8 mouse cellular contexts compared by ENCODE assay signal in genomic region chr11:75172151-75173094, GRCm38 (mm10). TPM values are rescaled to one million over a fixed set of nuclear protein-coding genes. Genes with fewer than 3 reads are reported as not detected.
DNase-seq lines count a peak whose midpoint lies in the region; ATAC-seq and TF ChIP-seq lines count a peak whose summit lies in the region.

No protein-coding gene starts in this region.

- H3K4me3 ChIP-seq in kidney, adult 2 months (ENCODE audit: insufficient read depth, low read depth, low read length) = peak overlapping the region; percentile 63
- H3K4me3 ChIP-seq in ES-E14 (ENCODE audit: insufficient read depth in 1 of 2, low read depth in 1 of 2, low read length in 2 of 2, poor library complexity in 1 of 2, severe bottlenecking in 1 of 2) = peak overlapping the region; percentile 71 to 75
- peak overlapping the region; percentile 58 for H3K4me3 ChIP-seq in heart, postnatal 0 days (ENCODE audit: low read depth, low read length)
- H3K4me3 ChIP-seq in liver, embryonic 12.5 days = peak overlapping the region; percentile 69

- no peaks in the 10 kb centered on the region for H3K27me3 ChIP-seq in kidney, adult 2 months (replicated peaks; ENCODE audit: control insufficient read depth, insufficient read depth, low read length)
- H3K27me3 ChIP-seq in heart, postnatal 0 days (ENCODE audit: control insufficient read depth, insufficient read depth, low read length) = peaks cover 51% of the 10 kb centered on the region
- peaks cover 78% of the 10 kb centered on the region for H3K27me3 ChIP-seq in liver, embryonic 12.5 days (replicated peaks)

- no peak for TF ChIP-seq CTCF in kidney, adult 2 months (conservative IDR thresholded peaks at IDR 0.05; ENCODE audit: insufficient read depth, insufficient read length, low read depth, low read length)
- TF ChIP-seq CTCF in heart, postnatal 0 days (IDR thresholded peaks at IDR 0.05; ENCODE audit: low read depth) = no peak

- no peak for TF ChIP-seq POLR2A in kidney, adult 2 months (IDR thresholded peaks at IDR 0.05; ENCODE audit: low read depth, low read length)

- DNase-seq in kidney, adult 2 months = no peak
- no peak for DNase-seq in kidney, adult 11 months
- DNase-seq in ES-E14 (ENCODE audit: low read depth, low spot score) = no peak
- DNase-seq in cerebellum, adult 8-10 months = peak; percentile 56
- DNase-seq in heart, postnatal 0 days (ENCODE audit: low spot score) = peak; percentile 36
- DNase-seq in right cerebral cortex, postnatal 10 days (ENCODE audit: low spot score in 2 of 2) = peak; percentile 87 to 89

- TF ChIP-seq EP300 in heart, postnatal 0 days (IDR thresholded peaks at IDR 0.05; ENCODE audit: low read depth) = no peak

- ATAC-seq in heart, postnatal 0 days (ENCODE audit: insufficient read depth, low read depth) = no peak
- ATAC-seq in liver, embryonic 12.5 days = no peak
- no peak for ATAC-seq in activated CD4-positive, CD25-positive, alpha-beta regulatory T cell, adult 4 months

- no peak overlapping the region for H3K27ac ChIP-seq in kidney, adult 2 months (ENCODE audit: insufficient read depth, low read depth, low read length)
- H3K27ac ChIP-seq in ES-E14 (ENCODE audit: insufficient read depth, low read depth, low read length, poor library complexity, severe bottlenecking) = no peak overlapping the region; the same call in 1 of the 2 replicates
- no peak overlapping the region for H3K27ac ChIP-seq in heart, postnatal 0 days (ENCODE audit: low read depth)
- H3K27ac ChIP-seq in liver, embryonic 12.5 days = no peak overlapping the region

- no peaks in the 10 kb centered on the region; the same call in 1 of the 2 replicates for H3K36me3 ChIP-seq in kidney, adult 2 months (ENCODE audit: control insufficient read depth, insufficient read depth, low read length)
- H3K36me3 ChIP-seq in ES-E14 (ENCODE audit: control insufficient read depth, insufficient read depth, low read length, poor library complexity, severe bottlenecking) = peaks cover under 1% of the 10 kb centered on the region
- H3K36me3 ChIP-seq in heart, postnatal 0 days (replicated peaks; ENCODE audit: control insufficient read depth, insufficient read depth, low read length) = no peaks in the 10 kb centered on the region; the same call in 1 of the 2 replicates
- peaks cover 10% of the 10 kb centered on the region for H3K36me3 ChIP-seq in liver, embryonic 12.5 days

- in situ Hi-C loops in ES-E14 (cut with MboI; ENCODE audit: low sequenced_read_pairs in 2 of 2, unreplicated experiment in 2 of 2) = no loop called here

- H3K4me2 ChIP-seq in heart, postnatal 0 days (ENCODE audit: low read depth, low read length) = peak overlapping the region; percentile 75
- peak overlapping the region; percentile 96 for H3K4me2 ChIP-seq in liver, embryonic 12.5 days

- H3K9me3 ChIP-seq in ES-E14 (ENCODE audit: control insufficient read depth, insufficient read depth, low read depth, low read length) = no peaks in the 10 kb centered on the region
- H3K9me3 ChIP-seq in heart, postnatal 0 days (replicated peaks; ENCODE audit: control insufficient read depth, low read length) = no peaks in the 10 kb centered on the region
- H3K9me3 ChIP-seq in liver, embryonic 12.5 days (replicated peaks) = no peaks in the 10 kb centered on the region

- 0 out of 2 replicates have a peak overlapping the region, but pooled peaks have one; percentile 18 for H3K9ac ChIP-seq in ES-E14 (ENCODE audit: insufficient read depth, low read depth, low read length, poor library complexity, severe bottlenecking)
- H3K9ac ChIP-seq in heart, postnatal 0 days (replicated peaks; ENCODE audit: low read depth, low read length) = no peak overlapping the region
- no peak overlapping the region for H3K9ac ChIP-seq in liver, embryonic 12.5 days

- H3K4me1 ChIP-seq in kidney, adult 2 months (ENCODE audit: control insufficient read depth, insufficient read depth, low read length) = peaks cover 4% of the 10 kb centered on the region; the same call in 1 of the 2 replicates
- H3K4me1 ChIP-seq in ES-E14 (ENCODE audit: control insufficient read depth in 2 of 2, insufficient read depth in 2 of 2, low read length in 2 of 2, poor library complexity in 1 of 2) = peaks cover 0 to 10% of the 10 kb centered on the region in 2 experiments; a peak in 1 of 4 replicates
- H3K4me1 ChIP-seq in heart, postnatal 0 days (ENCODE audit: control insufficient read depth, insufficient read depth) = peaks cover 10% of the 10 kb centered on the region
- H3K4me1 ChIP-seq in liver, embryonic 12.5 days = peaks cover 68% of the 10 kb centered on the region

- under 1% methylated on average over 74 of the region's 75 CpGs for WGBS in kidney, adult 2 months
- under 1% methylated on average over 70 of the region's 75 CpGs for WGBS in heart, postnatal 0 days
- 1% methylated on average over 75 of the region's 75 CpGs for WGBS in liver, embryonic 12.5 days (ENCODE audit: insufficient replicate concordance)

TF ChIP-seq in ES-E14, 5 proteins besides CTCF, POLR2A, EP300 and RAD21:
- TF ChIP-seq MAFK (IDR thresholded peaks at IDR 0.05; ENCODE audit: insufficient read depth, low read depth, low read length) = no peak
- TF ChIP-seq CHD2 (IDR thresholded peaks at IDR 0.05; ENCODE audit: low read depth, low read length) = no peak
- TF ChIP-seq ZC3H11A (IDR thresholded peaks at IDR 0.05; ENCODE audit: borderline replicate concordance, low read depth, low read length) = no peak
- TF ChIP-seq HCFC1 (IDR thresholded peaks at IDR 0.05; ENCODE audit: borderline replicate concordance, insufficient read depth, low read length) = peak; percentile 9; the same call in 1 of the 2 replicates

RNA-seq across cellular contexts. Expression of gene Hic1, which starts 3.1 kb away (rescaled TPM):
- polyA plus RNA-seq in kidney, adult 2 months (2012; rRNA removed) = 8.6 and 12.6 TPM in 2 replicates
- 1.4 and 2.1 TPM in 2 replicates for total RNA-seq in ES-E14 (2012; rRNA removed)
- total RNA-seq in heart, postnatal 0 days (2014; rRNA removed; ENCODE audit: low replicate concordance) = 17.8 and 19.5 TPM in 2 replicates
- 4.8 and 6.1 TPM in 2 replicates for polyA plus RNA-seq in heart, postnatal 0 days (2015; fragmentation: Nextera tagmentation; extraction: Ambion mirVana)
- polyA plus RNA-seq in liver, embryonic 12.5 days (2016; fragmentation: Nextera tagmentation; extraction: Ambion mirVana) = 4.6 and 5.8 TPM in 2 replicates
- polyA plus RNA-seq in activated CD4-positive, CD25-positive, alpha-beta regulatory T cell, adult 4 months (2017; shearing (Covaris generic)) = under 1 TPM in 1 of 2 experiments, not detected in 1; 0.38 TPM

RNA-seq across cellular contexts. Expression of gene Ovca2, which starts 6.2 kb away (rescaled TPM):
- polyA plus RNA-seq in kidney, adult 2 months (2012; rRNA removed) = 18.6 and 33.7 TPM in 2 replicates
- 11.7 and 14.8 TPM in 2 replicates for total RNA-seq in ES-E14 (2012; rRNA removed)
- 8.9 and 35.2 TPM in 2 replicates for total RNA-seq in heart, postnatal 0 days (2014; rRNA removed; ENCODE audit: low replicate concordance)
- 12.9 and 13.4 TPM in 2 replicates for polyA plus RNA-seq in heart, postnatal 0 days (2015; fragmentation: Nextera tagmentation; extraction: Ambion mirVana)
- 17.6 and 17.9 TPM in 2 replicates for polyA plus RNA-seq in liver, embryonic 12.5 days (2016; fragmentation: Nextera tagmentation; extraction: Ambion mirVana)
- polyA plus RNA-seq in activated CD4-positive, CD25-positive, alpha-beta regulatory T cell, adult 4 months (2017; shearing (Covaris generic)) = 10 to 100 TPM; 28.4 to 32.8 TPM

RNA-seq across cellular contexts. Expression of gene Dph1, which starts 18.6 kb away (rescaled TPM):
- 40.2 and 46.7 TPM in 2 replicates for polyA plus RNA-seq in kidney, adult 2 months (2012; rRNA removed)
- total RNA-seq in ES-E14 (2012; rRNA removed) = 32.8 and 43.6 TPM in 2 replicates
- 34.4 and 72.1 TPM in 2 replicates for total RNA-seq in heart, postnatal 0 days (2014; rRNA removed; ENCODE audit: low replicate concordance)
- polyA plus RNA-seq in heart, postnatal 0 days (2015; fragmentation: Nextera tagmentation; extraction: Ambion mirVana) = 19.3 and 20.2 TPM in 2 replicates
- polyA plus RNA-seq in liver, embryonic 12.5 days (2016; fragmentation: Nextera tagmentation; extraction: Ambion mirVana) = 19.7 and 20.5 TPM in 2 replicates
- 1 to 10 TPM; 8.3 to 9.6 TPM for polyA plus RNA-seq in activated CD4-positive, CD25-positive, alpha-beta regulatory T cell, adult 4 months (2017; shearing (Covaris generic))

RNA-seq across cellular contexts. Expression of gene Rtn4rl1, which starts 21.2 kb away (rescaled TPM):
- 11.3 and 12.7 TPM in 2 replicates for polyA plus RNA-seq in kidney, adult 2 months (2012; rRNA removed)
- total RNA-seq in ES-E14 (2012; rRNA removed) = 1.0 and 1.1 TPM in 2 replicates
- total RNA-seq in heart, postnatal 0 days (2014; rRNA removed; ENCODE audit: low replicate concordance) = 6.0 and 19.7 TPM in 2 replicates
- polyA plus RNA-seq in heart, postnatal 0 days (2015; fragmentation: Nextera tagmentation; extraction: Ambion mirVana) = 12.2 and 12.8 TPM in 2 replicates
- polyA plus RNA-seq in liver, embryonic 12.5 days (2016; fragmentation: Nextera tagmentation; extraction: Ambion mirVana) = 1.2 and 1.3 TPM in 2 replicates
- polyA plus RNA-seq in activated CD4-positive, CD25-positive, alpha-beta regulatory T cell, adult 4 months (2017; shearing (Covaris generic)) = 1 to 10 TPM; 1.6 to 1.8 TPM

Comparison
In these comparisons a context has a peak if more than half of its experiments do, and no peak if none do; other contexts are left out.
1. DNase-seq: peak in cerebellum, adult 8-10 months (single experiment), heart, postnatal 0 days (single experiment) and right cerebral cortex, postnatal 10 days (2 of 2); none in kidney, adult 2 months (single experiment), kidney, adult 11 months (single experiment) and ES-E14 (single experiment).
2. Peak in every context shown above with its lines, with median percentiles within 50 percentile points of each other: H3K4me3 ChIP-seq.